Mouse (Mus musculus): ENCODE measurements around the gene Reck. TPM values are rescaled to one million over a fixed set of nuclear protein-coding genes. Genes with fewer than 3 reads are reported as not detected.

Gene Reck
- polyA plus RNA-seq, 1 experiment from 2014 or later = 6.0 TPM

DNA sequence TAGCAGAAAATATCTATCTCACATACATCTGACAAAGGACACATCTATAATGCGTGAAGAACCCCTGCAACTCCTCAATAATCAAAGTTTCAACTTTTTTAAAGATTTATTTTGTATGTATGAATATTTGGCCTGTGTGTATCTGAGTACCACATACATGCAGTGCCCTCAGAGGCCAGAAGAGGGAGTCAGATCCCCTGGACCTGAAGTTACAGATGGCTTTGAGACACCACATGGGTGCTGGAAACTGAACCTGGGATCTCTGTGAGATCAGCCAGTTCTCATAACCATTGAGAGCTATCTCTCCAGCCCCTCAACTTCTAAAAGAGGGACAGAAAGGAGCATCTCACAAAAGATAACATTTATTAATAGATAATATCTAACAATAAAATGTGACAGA is 45.3 kb downstream of the Reck start:
- no peak for ATAC-seq
- Histone ChIP-seq H3K9me3 (no peaks in the 10 kb centered on the region), H3K9ac (replicated peaks) (no peak overlapping the region), H3K27me3 (no peaks in the 10 kb centered on the region), H3K4me1 (replicated peaks) (no peaks in the 10 kb centered on the region), H3K27ac (no peak overlapping the region), H3K4me3 (replicated peaks) (no peak overlapping the region), H3K4me2 (replicated peaks) (no peak overlapping the region), H3K36me3 (peaks cover 38% of the 10 kb centered on the region)
- WGBS = 92% methylated on average over 1 of the region's 1 CpGs

DNA sequence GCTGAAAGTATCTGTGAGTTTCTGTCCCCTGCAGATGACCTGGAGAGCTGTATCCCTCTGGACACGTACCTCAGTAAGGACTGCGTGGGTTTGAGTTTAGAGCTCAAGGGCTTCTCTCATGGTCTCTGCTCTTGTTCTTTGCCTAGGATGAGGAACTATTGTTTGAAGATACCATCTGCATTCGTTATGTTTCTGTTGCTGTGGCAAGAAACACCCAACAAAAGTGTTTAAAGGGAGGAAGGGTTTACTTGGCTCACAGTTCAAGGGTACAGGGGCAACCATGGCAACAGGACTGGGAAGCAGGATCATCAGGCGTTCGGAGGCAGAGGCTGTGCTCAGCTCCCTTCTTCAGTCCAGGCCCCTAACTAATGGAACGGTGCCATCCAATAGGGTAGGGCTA is 49.8 kb downstream of the Reck start:
- H3K4me3 ChIP-seq (replicated peaks) = no peak overlapping the region
- no peaks in the 10 kb centered on the region for H3K4me1 ChIP-seq (replicated peaks)
- H3K9ac ChIP-seq (replicated peaks) = no peak overlapping the region
- H3K27me3 ChIP-seq = no peaks in the 10 kb centered on the region
- H3K9me3 ChIP-seq = no peaks in the 10 kb centered on the region
- H3K27ac ChIP-seq = no peak overlapping the region
- 85% methylated on average over 6 of the region's 6 CpGs for WGBS
- no peak overlapping the region for H3K4me2 ChIP-seq (replicated peaks)
- ATAC-seq = no peak
- H3K36me3 ChIP-seq = peaks cover 57% of the 10 kb centered on the region

DNA sequence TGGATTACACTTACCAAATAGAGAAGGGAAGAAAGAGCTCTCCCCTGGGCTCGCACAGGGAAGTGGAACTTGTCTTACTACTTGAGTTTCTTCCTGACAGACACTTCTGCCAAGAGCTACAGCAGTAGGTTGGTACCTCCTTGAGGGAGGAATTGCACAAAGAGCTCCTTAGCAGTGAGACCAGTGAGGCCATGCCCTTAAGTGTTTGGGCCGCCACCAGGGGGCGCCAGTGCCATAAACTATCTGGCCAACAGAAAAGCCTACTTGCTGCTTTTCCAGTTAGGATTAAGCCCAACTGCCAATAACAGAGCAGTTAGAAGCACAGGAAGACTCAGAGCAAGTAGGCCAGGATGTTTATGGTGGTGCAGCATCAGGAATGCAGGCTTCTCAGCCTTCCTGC is 50.4 kb downstream of the Reck start:
- no peak overlapping the region for H3K4me2 ChIP-seq (replicated peaks)
- peaks cover 62% of the 10 kb centered on the region for H3K36me3 ChIP-seq
- H3K9ac ChIP-seq (replicated peaks) = no peak overlapping the region
- no peak overlapping the region for H3K27ac ChIP-seq
- 10% methylated on average over 3 of the region's 3 CpGs for WGBS
- H3K9me3 ChIP-seq = no peaks in the 10 kb centered on the region
- no peaks in the 10 kb centered on the region for H3K4me1 ChIP-seq (replicated peaks)
- H3K4me3 ChIP-seq (replicated peaks) = no peak overlapping the region
- peak; percentile 37; the same call in 1 of the 2 replicates for ATAC-seq
- no peaks in the 10 kb centered on the region for H3K27me3 ChIP-seq

DNA sequence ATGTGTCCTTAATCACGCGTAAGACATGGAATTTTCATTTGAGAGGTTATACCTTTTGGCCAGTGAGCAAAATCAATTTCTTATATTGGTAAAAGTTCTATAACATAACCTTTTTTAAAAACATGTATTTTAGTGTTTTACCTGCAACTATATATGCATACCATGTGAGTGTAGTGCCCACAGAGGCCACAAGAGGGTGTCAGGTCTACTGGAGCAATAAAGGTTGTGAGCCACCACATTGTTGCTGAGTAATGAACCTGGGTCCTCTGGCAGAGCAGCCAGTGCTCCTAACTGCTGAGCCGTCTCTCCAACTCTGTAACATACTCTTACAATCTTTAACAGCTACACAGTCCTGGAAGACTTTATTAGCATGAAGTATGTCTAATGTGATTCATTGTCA is 52.5 kb downstream of the Reck start:
- H3K27ac ChIP-seq = no peak overlapping the region
- H3K9me3 ChIP-seq = no peaks in the 10 kb centered on the region
- no peak overlapping the region for H3K4me3 ChIP-seq (replicated peaks)
- H3K4me2 ChIP-seq (replicated peaks) = no peak overlapping the region
- WGBS = 97% methylated on average over 3 of the region's 3 CpGs
- no peaks in the 10 kb centered on the region for H3K4me1 ChIP-seq (replicated peaks)
- H3K9ac ChIP-seq (replicated peaks) = no peak overlapping the region
- no peak for ATAC-seq
- H3K27me3 ChIP-seq = no peaks in the 10 kb centered on the region
- peaks cover 79% of the 10 kb centered on the region for H3K36me3 ChIP-seq

DNA sequence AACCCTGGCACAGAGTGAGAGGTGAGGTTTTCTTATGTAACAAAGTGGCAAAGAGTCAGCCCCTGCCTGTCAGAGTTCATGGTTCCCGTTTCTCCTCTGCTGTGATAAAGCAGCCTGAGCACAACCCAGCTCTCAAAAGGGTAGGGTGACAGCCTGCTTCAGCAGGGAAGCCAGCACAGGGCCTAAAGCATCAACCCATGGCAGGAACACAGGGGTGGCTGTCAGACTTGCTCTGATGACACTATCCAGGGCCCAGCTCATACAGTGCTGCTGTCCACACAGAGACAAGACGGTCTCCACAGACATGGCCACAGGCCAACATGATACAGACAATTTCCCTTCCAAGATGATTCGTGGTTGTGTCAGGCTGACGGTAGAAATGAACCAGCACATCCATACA is 56.5 kb downstream of the Reck start:
- H3K9me3 ChIP-seq = no peaks in the 10 kb centered on the region

DNA sequence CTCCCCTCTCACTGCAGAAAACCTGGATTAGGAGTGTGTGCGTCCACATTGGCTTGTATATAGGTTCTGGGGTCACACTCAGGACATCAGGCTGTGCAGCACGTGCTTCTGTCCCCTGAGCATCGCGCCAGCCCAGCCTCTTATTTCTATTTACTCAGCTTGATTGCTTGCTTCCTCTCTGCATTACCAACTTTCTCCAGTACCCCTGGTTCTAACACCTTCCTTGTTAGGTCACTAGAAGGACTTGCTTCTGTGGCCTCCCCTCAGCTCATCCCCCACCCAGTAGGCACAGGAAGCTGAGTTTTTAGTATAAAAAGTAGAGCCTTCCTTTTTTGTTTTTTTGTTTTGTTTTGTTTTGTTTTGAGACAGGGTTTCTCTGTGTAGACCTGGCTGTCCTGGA is 60.9 kb downstream of the Reck start:
- H3K9ac ChIP-seq (replicated peaks) = no peak overlapping the region
- ATAC-seq = no peak
- peaks cover 78% of the 10 kb centered on the region for H3K36me3 ChIP-seq
- H3K9me3 ChIP-seq = no peaks in the 10 kb centered on the region
- no peak overlapping the region for H3K27ac ChIP-seq
- no peaks in the 10 kb centered on the region for H3K4me1 ChIP-seq (replicated peaks)
- 98% methylated on average over 4 of the region's 4 CpGs for WGBS
- H3K4me3 ChIP-seq (replicated peaks) = no peak overlapping the region
- no peak overlapping the region for H3K4me2 ChIP-seq (replicated peaks)
- no peaks in the 10 kb centered on the region for H3K27me3 ChIP-seq

More for the DNA sequence above, 56.5 kb downstream of the Reck start:
- Histone ChIP-seq H3K4me3 (replicated peaks) (no peak overlapping the region), H3K36me3 (peaks cover 89% of the 10 kb centered on the region), H3K4me2 (replicated peaks) (no peak overlapping the region), H3K27ac (no peak overlapping the region), H3K4me1 (replicated peaks) (no peaks in the 10 kb centered on the region), H3K27me3 (no peaks in the 10 kb centered on the region), H3K9ac (replicated peaks) (no peak overlapping the region)
- ATAC-seq = no peak
- 95% methylated on average over 4 of the region's 4 CpGs for WGBS

DNA sequence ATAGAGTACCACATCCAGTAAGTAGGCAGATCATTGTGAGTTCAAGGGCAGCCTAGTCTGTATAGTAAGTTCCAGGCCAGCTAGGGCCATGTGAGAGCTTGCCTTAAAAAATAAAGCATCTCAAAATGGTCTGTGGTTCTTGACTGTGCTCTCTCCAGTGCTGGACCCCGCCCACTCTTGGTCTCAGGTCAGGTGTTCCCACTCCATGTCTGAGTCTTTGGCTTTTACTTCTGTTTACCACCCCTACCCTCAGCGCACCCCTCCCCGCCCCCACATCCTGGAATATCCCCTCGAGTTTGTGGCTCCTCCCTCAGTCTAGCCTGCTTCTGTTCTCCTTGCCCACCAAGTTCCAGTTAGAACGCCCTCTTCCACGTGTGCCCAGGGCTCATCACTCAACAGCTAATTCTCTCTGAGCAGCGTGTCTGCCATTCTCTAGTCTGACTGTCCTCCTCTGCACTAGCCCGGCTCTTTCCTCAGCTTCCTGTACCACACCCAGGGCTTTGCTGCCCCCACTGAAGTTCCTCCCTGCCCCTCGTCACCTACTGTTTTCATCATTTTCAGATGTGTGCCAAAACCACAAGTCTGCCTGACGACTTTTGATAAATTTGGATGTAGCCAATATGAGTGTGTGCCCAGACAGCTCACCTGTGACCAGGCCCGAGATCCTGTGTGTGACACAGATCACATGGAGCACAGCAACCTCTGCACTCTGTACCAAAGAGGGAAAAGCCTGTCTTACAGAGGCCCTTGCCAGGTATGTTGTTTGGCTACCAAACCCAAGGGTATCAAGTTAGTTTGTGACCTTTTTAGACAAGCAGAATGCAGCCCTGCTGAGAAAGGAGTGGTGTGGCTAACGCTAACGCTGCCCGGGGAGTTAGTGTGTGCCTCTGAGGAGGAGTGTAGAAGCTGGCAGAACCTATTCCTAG is 61.7 kb downstream of the Reck start:
- H3K4me1 ChIP-seq (replicated peaks) = no peaks in the 10 kb centered on the region
- no peaks in the 10 kb centered on the region for H3K27me3 ChIP-seq
- no peak overlapping the region for H3K27ac ChIP-seq
- WGBS = 85% methylated on average over 14 of the region's 14 CpGs
- no peak overlapping the region for H3K9ac ChIP-seq (replicated peaks)
- H3K36me3 ChIP-seq = peaks cover 76% of the 10 kb centered on the region
- no peak overlapping the region for H3K4me3 ChIP-seq (replicated peaks)
- ATAC-seq = no peak
- no peaks in the 10 kb centered on the region for H3K9me3 ChIP-seq
- H3K4me2 ChIP-seq (replicated peaks) = no peak overlapping the region

DNA sequence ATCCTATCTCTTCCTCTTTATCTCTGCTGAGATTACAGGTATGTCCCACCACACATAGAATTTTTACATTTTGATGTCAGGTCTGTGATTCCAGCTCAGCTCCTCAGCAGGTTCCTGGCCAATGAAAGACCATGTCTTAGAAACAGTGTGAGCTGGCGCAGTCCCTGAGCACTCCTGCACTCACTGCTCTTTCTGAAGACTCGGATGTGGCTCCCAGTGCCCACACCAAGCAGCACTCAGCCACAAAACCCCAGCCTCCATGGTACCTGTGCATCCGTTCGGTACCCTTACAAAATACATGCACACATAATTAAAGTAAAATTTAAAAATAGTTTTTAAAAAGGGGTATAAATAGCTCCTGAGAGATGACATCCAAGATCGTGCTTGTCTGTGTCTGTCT is 66.0 kb downstream of the Reck start:
- Histone ChIP-seq H3K27me3 (no peaks in the 10 kb centered on the region), H3K36me3 (peaks cover 71% of the 10 kb centered on the region), H3K4me2 (replicated peaks) (no peak overlapping the region), H3K9ac (replicated peaks) (no peak overlapping the region), H3K9me3 (no peaks in the 10 kb centered on the region), H3K4me1 (replicated peaks) (no peaks in the 10 kb centered on the region), H3K27ac (no peak overlapping the region), H3K4me3 (replicated peaks) (no peak overlapping the region)
- ATAC-seq = no peak
- WGBS = 93% methylated on average over 5 of the region's 5 CpGs

DNA sequence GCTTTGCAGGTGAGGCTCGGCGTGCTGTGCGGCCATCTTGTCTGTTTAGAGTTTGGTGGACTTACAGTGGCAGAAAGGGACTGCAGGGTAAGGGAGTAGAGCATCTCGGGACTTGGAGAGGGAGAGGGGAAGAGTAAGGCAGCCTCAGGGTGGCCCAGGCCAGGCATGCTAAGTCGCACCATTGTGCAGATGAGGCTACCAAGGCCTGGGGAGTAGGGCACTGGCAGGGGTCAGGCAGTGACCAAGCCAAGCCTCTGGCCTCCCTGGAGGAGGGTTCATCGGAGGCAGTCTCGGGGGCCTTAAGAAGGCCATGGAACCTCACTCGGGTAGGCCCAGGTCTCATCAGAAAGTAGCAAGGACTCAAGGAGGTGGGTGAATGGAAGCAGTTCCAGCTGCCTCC is 67.1 kb downstream of the Reck start:
- no peak overlapping the region for H3K9ac ChIP-seq (replicated peaks)
- no peak overlapping the region for H3K4me3 ChIP-seq (replicated peaks)
- no peak overlapping the region for H3K4me2 ChIP-seq (replicated peaks)
- H3K9me3 ChIP-seq = no peaks in the 10 kb centered on the region
- WGBS = 91% methylated on average over 8 of the region's 8 CpGs
- ATAC-seq = no peak
- H3K27me3 ChIP-seq = no peaks in the 10 kb centered on the region
- no peaks in the 10 kb centered on the region for H3K4me1 ChIP-seq (replicated peaks)
- H3K36me3 ChIP-seq = peaks cover 69% of the 10 kb centered on the region
- H3K27ac ChIP-seq = no peak overlapping the region

DNA sequence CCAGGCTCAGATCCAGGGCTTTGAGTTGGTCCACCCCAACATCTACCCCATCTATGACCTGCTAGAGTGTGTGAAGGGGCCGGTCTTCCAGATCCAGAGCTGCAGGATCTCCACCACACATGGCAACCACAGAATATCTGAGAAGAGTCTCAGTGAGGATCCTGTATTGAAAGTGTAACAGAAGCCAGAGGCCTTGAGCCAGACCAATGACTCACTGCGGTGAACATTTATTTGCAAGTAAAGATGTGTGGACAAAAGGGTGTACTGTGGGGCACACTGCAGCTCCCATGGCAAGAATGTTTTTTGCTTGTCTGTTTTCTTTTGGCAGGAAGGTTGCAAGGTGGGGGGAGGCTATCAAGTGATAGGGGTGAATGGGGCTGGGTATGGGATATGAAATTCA is 72.2 kb downstream of the Reck start:
- 97% methylated on average over 2 of the region's 2 CpGs for WGBS
- no peak for ATAC-seq

DNA sequence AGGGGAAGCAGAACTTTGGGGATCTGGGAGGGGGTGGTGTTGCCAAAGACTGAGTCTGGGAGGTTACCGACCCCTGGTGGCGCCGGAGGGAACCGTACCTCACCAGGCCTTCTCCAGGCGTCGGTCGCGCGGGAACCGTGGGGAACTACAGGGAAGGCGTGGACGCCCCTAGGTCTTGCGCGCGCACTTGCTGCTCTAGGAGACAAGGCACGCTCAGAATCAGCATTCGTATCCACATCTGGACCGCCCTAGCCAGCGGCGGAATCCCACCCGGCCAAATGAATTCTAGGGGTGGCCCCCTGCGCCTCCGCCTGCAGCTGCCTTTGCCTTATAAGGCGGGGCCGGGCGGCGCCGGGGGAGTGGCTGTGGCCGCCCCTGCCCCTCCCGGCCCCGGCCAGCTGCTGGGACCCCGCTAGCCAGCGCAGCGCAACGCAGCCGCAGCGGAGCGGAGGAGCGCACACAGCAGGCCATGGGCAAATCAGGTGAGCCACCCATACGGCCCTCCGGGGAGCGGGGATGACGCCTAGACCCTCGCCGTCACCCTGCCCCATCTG is 82.0 kb downstream of the Reck start, which contains the start of gene Glipr2:
Gene Glipr2, plus strand, starts transcription at position 110 of the 554 bp plus-strand sequence.
- H3K9ac ChIP-seq (replicated peaks) = peak within 1 kb of the TSS; percentile 77
- H3K4me3 ChIP-seq (replicated peaks) = peak within 1 kb of the TSS; percentile 71
- H3K4me1 ChIP-seq (replicated peaks) = peaks cover 13% of the 10 kb centered on the region
- peaks cover 50% of the 10 kb centered on the region; the same call in 1 of the 2 replicates for H3K27me3 ChIP-seq
- H3K27ac ChIP-seq = peak within 1 kb of the TSS; percentile 69
- H3K9me3 ChIP-seq = no peaks in the 10 kb centered on the region
- ATAC-seq = peak; percentile 89
- WGBS = 0% methylated on average over 45 of the region's 45 CpGs
- H3K36me3 ChIP-seq = no peaks in the 10 kb centered on the region
- peak within 1 kb of the TSS; percentile 96 for H3K4me2 ChIP-seq (replicated peaks)

More for the DNA sequence above, 72.2 kb downstream of the Reck start:
- Histone ChIP-seq H3K27me3 (no peaks in the 10 kb centered on the region), H3K4me2 (replicated peaks) (no peak overlapping the region), H3K9me3 (no peaks in the 10 kb centered on the region), H3K4me1 (replicated peaks) (no peaks in the 10 kb centered on the region), H3K27ac (no peak overlapping the region), H3K9ac (replicated peaks) (no peak overlapping the region), H3K4me3 (replicated peaks) (no peak overlapping the region), H3K36me3 (peaks cover 30% of the 10 kb centered on the region)

DNA sequence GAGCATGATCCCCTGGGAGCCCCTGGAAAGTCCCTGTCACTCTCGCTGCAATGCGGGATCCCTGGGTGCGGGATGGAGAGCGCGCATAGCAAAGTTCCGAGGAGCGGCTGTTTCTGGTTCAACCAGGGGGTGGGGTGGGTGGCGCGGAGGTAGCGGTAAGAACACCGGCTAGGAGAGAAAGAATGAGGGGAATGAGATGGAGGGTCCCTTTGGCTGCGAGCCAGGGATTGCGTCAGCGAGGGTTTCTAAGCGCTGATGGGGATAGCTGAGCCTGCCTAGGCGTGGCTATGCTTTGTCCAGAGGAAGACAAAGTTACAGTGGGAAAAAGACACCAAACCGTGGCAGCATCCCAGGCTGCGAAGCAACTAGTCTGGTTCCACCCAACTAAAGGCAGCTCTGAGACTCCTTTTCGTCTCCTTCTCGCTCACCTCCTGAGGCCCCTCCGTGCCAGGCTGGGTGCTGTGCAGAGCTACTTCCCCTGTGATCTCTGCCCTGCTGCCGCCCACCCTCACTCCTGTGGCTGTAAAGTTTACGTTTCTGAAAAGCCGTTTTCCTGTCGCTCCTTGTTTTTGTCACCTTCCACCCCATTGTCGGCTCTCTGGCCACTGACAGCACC is 82.6 kb downstream of the Reck start:
- H3K9ac ChIP-seq (replicated peaks) = peak overlapping the region; percentile 77
- peaks cover 50% of the 10 kb centered on the region; the same call in 1 of the 2 replicates for H3K27me3 ChIP-seq
- H3K4me3 ChIP-seq (replicated peaks) = peak overlapping the region; percentile 71
- no peaks in the 10 kb centered on the region for H3K9me3 ChIP-seq
- peak; percentile 86 for ATAC-seq
- H3K4me2 ChIP-seq (replicated peaks) = peak overlapping the region; percentile 96
- H3K27ac ChIP-seq = peak overlapping the region; percentile 69
- WGBS = 1% methylated on average over 26 of the region's 26 CpGs
- no peaks in the 10 kb centered on the region for H3K36me3 ChIP-seq
- peaks cover 13% of the 10 kb centered on the region for H3K4me1 ChIP-seq (replicated peaks)
